Mouse (Mus musculus) limb, embryonic 14.5 days (tissue): ENCODE results near the gene Gapvd1. TPM values are rescaled to one million over a fixed set of nuclear protein-coding genes. Genes with fewer than 3 reads are reported as not detected.

ENCODE experiments used
- ATAC-seq: fragments of 200-750 bp; cut with Nextera tagmentation; 2 replicates; pipeline ENCODE4 v1.8.0; 2017; ENCODE audit warnings: low read depth, moderate number of reproducible peaks, moderate TSS enrichment; ENCODE audit not compliant: low FRiP score
- DNase-seq: peaks from one replicate; pipeline ENCODE4 v3.0.0-alpha.2; 2015; ENCODE audit warnings: low spot score
- H3K27ac ChIP-seq: fragments of 300-500 bp; sonication (generic); replicated peaks from 2 replicates; pipeline ENCODE4 v1.5.1; 2014; ENCODE audit warnings: low read depth, mild to moderate bottlenecking, low read length, moderate library complexity, mixed read lengths
- H3K27me3 ChIP-seq: fragments of 300-500 bp; sonication (generic); 2 replicates; pipeline ENCODE4 v1.6.1; 2014; ENCODE audit warnings: low read length, mixed read lengths; ENCODE audit not compliant: control insufficient read depth, insufficient read depth
- H3K36me3 ChIP-seq: fragments of 300-500 bp; sonication (generic); 2 replicates; pipeline ENCODE4 v1.6.1; 2014; ENCODE audit warnings: mild to moderate bottlenecking, low read length, moderate library complexity, mixed read lengths; ENCODE audit not compliant: control insufficient read depth, insufficient read depth
- H3K4me1 ChIP-seq: fragments of 300-500 bp; sonication (generic); 2 replicates; pipeline ENCODE4 v1.6.1; 2014; ENCODE audit warnings: antibody characterized with exemption, low read length, mixed read lengths; ENCODE audit not compliant: control insufficient read depth, insufficient read depth
- H3K4me2 ChIP-seq: fragments of 300-500 bp; sonication (generic); replicated peaks from 2 replicates; pipeline ENCODE4 v1.6.1; 2014; ENCODE audit warnings: low read depth, mild to moderate bottlenecking, low read length, moderate library complexity; ENCODE audit not compliant: severe bottlenecking
- H3K4me3 ChIP-seq: fragments of 300-500 bp; sonication (generic); replicated peaks from 2 replicates; pipeline ENCODE4 v1.5.1; 2014; ENCODE audit warnings: low read length
- H3K9ac ChIP-seq: fragments of 300-500 bp; sonication (generic); 2 replicates; pipeline ENCODE4 v1.6.1; 2014; ENCODE audit warnings: mild to moderate bottlenecking, low read depth, low read length, moderate library complexity; ENCODE audit not compliant: severe bottlenecking
- H3K9me3 ChIP-seq: fragments of 300-500 bp; sonication (generic); 2 replicates; pipeline ENCODE4 v1.6.1; 2016; ENCODE audit warnings: low read length; ENCODE audit not compliant: control insufficient read depth
- POLR2A ChIP-seq: fragments of 200-500 bp; IDR thresholded peaks from 2 replicates; pipeline ENCODE4 v1.8.0; 2012; ENCODE audit warnings: inconsistent platforms, mild to moderate bottlenecking, moderate library complexity, borderline replicate concordance; ENCODE audit not compliant: insufficient read depth, insufficient read length; ENCODE audit errors: extremely low read depth
- WGBS: fragments of 180-500 bp; shearing (Covaris S2); extraction: QIAGEN DNeasy Blood & Tissue Kit; methylation state at CpG from one replicate; pipeline ENCODE4 v1.1.7; 2014; 5-methylcytosine and 5-hydroxymethylcytosine counted together
- polyA plus RNA-seq, 2 experiments: library from polyadenylated mRNA; depleted of rRNA in 1 of 2; stranded (reverse) in 1 of 2; unstranded in 1 of 2; fragments of >200 nt; fragmentation: Nextera tagmentation in 1 of 2; extraction: Ambion mirVana in 1 of 2; gene quantifications; 2 replicates each; pipeline versions ENCODE4 v1.2.1 to v1.2.3; 2012 to 2014

Gene Gapvd1
- polyA plus RNA-seq, 2 experiments: 41.4 to 84.2 TPM

GRCm38 (mm10) chr2:34629758-34630157 lies 125.3 kb downstream of the Gapvd1 start:
- H3K9me3 ChIP-seq: no peaks in the 10 kb centered on the region
- H3K27ac ChIP-seq: no peak overlapping the region
- DNase-seq: no peak
- 76% methylated on average over 7 of the region's 7 CpGs for WGBS
- no peak for ATAC-seq
- no peak overlapping the region for H3K4me3 ChIP-seq
- TF ChIP-seq POLR2A: no peak
- peaks cover 12% of the 10 kb centered on the region for H3K36me3 ChIP-seq
- no peaks in the 10 kb centered on the region for H3K27me3 ChIP-seq
- no peak overlapping the region for H3K4me2 ChIP-seq
- H3K9ac ChIP-seq: no peak overlapping the region
- H3K4me1 ChIP-seq: peaks cover 18% of the 10 kb centered on the region; the same call in 1 of the 2 replicates

GRCm38 (mm10) chr2:34628903-34629540 lies 126.0 kb downstream of the Gapvd1 start:
- no peak for DNase-seq
- no peaks in the 10 kb centered on the region for H3K27me3 ChIP-seq
- H3K9ac ChIP-seq: no peak overlapping the region
- no peak overlapping the region for H3K4me3 ChIP-seq
- peaks cover 18% of the 10 kb centered on the region for H3K36me3 ChIP-seq
- H3K27ac ChIP-seq: no peak overlapping the region
- no peaks in the 10 kb centered on the region for H3K9me3 ChIP-seq
- H3K4me1 ChIP-seq: peaks cover 18% of the 10 kb centered on the region; the same call in 1 of the 2 replicates
- H3K4me2 ChIP-seq: no peak overlapping the region
- WGBS: 65% methylated on average over 4 of the region's 4 CpGs
- no peak for TF ChIP-seq POLR2A
- ATAC-seq: no peak

- Histone ChIP-seq H3K27ac (0 out of 2 replicates have a peak overlapping the region, but pooled peaks have one; percentile 1), H3K27me3 (no peaks in the 10 kb centered on the region), H3K36me3 (peaks cover 23% of the 10 kb centered on the region), H3K4me2 (no peak overlapping the region), H3K4me3 (no peak overlapping the region), H3K9me3 (no peaks in the 10 kb centered on the region), H3K9ac (no peak overlapping the region), H3K4me1 (peaks cover 18% of the 10 kb centered on the region; the same call in 1 of the 2 replicates)
- ATAC-seq (no peak), DNase-seq (no peak)
- TF ChIP-seq POLR2A: no peak
- 67% methylated on average over 17 of the region's 17 CpGs for WGBS
Measured at GRCm38 (mm10) chr2:34627328-34628226, 127.5 kb downstream of the Gapvd1 start.

Other genes starting within 250 kb of the Gapvd1 start
- 780 and 914 TPM in 2 replicates for gene Hspa5, start 16.7 kb upstream of the Gapvd1 start, polyA plus RNA-seq (2012; rRNA removed)
- 756 and 840 TPM in 2 replicates for gene Hspa5, start 16.7 kb upstream of the Gapvd1 start, polyA plus RNA-seq (2014; fragmentation: Nextera tagmentation; extraction: Ambion mirVana)
- 30.1 and 35.7 TPM in 2 replicates for gene Rabepk, start 44.7 kb upstream of the Gapvd1 start, polyA plus RNA-seq (2012; rRNA removed)
- 41.8 and 42.8 TPM in 2 replicates for gene Rabepk, start 44.7 kb upstream of the Gapvd1 start, polyA plus RNA-seq (2014; fragmentation: Nextera tagmentation; extraction: Ambion mirVana)
- 55.1 and 57.8 TPM in 2 replicates for gene Fbxw2, start 71.1 kb upstream of the Gapvd1 start, polyA plus RNA-seq (2012; rRNA removed)
- gene Fbxw2, start 71.1 kb upstream of the Gapvd1 start, polyA plus RNA-seq (2014; fragmentation: Nextera tagmentation; extraction: Ambion mirVana): 68.3 and 83.9 TPM in 2 replicates
- 0.04 and 0.05 TPM in 2 replicates for gene Gm34653, start 77.8 kb upstream of the Gapvd1 start, polyA plus RNA-seq (2012; rRNA removed)
- not detected in 2 replicates for gene Gm34653, start 77.8 kb upstream of the Gapvd1 start, polyA plus RNA-seq (2014; fragmentation: Nextera tagmentation; extraction: Ambion mirVana)
- 0.06 TPM in 1 of 2 replicates, not detected in the other for gene Cutal, start 119.2 kb upstream of the Gapvd1 start, polyA plus RNA-seq (2012; rRNA removed)
- gene Cutal, start 119.2 kb upstream of the Gapvd1 start, polyA plus RNA-seq (2014; fragmentation: Nextera tagmentation; extraction: Ambion mirVana): not detected in 2 replicates
- gene Psmd5, start 119.7 kb upstream of the Gapvd1 start, polyA plus RNA-seq (2012; rRNA removed): 39.4 and 50.5 TPM in 2 replicates
- gene Psmd5, start 119.7 kb upstream of the Gapvd1 start, polyA plus RNA-seq (2014; fragmentation: Nextera tagmentation; extraction: Ambion mirVana): 103 and 105 TPM in 2 replicates
- gene Phf19, start 158.8 kb upstream of the Gapvd1 start, polyA plus RNA-seq (2012; rRNA removed): 7.9 and 8.7 TPM in 2 replicates
- gene Phf19, start 158.8 kb upstream of the Gapvd1 start, polyA plus RNA-seq (2014; fragmentation: Nextera tagmentation; extraction: Ambion mirVana): 4.7 and 8.0 TPM in 2 replicates
- gene Traf1, start 206.5 kb upstream of the Gapvd1 start, polyA plus RNA-seq (2012; rRNA removed): 5.1 and 7.0 TPM in 2 replicates
- gene Traf1, start 206.5 kb upstream of the Gapvd1 start, polyA plus RNA-seq (2014; fragmentation: Nextera tagmentation; extraction: Ambion mirVana): 4.0 and 4.9 TPM in 2 replicates